Mouse (Mus musculus) heart, adult 18-20 months (tissue): ENCODE measurements at regions not wholly inside any gene's neighbourhood (a gene's known extent, or its start where the extent isn't known, plus 50 kb on each side); places are given as distances from the start of the nearest gene placed in this dataset.
"Not testable (repeated sequence)": the region's sequence is repeated elsewhere in the genome, so short reads cannot be mapped to it uniquely, and the experiment has no call there.

Experiments used
- DNase-seq, 2 experiments: peaks; one replicate each; pipeline ENCODE4 v3.0.0; 2021 to 2022; ENCODE audit warnings: mixed read lengths in 1 of 2

DNA sequence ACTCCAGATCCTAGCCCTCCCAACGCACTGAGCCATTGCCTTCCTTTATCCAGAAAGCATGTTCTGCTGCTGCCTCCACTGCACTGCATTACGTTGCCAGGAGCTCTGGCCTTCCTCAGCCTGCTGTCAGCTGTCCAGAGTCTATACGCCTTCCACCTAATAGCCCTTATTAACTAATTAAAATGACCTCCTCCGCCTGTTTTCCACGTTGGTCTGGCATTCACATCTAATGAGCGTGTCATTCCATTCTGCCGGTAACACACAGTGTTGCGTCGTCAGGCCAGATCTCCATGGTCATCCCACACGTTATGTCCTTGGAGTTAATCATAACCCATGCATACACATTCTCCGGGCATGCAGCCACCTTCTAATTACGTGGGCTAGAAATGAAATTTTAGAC, 56.7 kb upstream of the Med4 start:
- no peak for DNase-seq

DNA sequence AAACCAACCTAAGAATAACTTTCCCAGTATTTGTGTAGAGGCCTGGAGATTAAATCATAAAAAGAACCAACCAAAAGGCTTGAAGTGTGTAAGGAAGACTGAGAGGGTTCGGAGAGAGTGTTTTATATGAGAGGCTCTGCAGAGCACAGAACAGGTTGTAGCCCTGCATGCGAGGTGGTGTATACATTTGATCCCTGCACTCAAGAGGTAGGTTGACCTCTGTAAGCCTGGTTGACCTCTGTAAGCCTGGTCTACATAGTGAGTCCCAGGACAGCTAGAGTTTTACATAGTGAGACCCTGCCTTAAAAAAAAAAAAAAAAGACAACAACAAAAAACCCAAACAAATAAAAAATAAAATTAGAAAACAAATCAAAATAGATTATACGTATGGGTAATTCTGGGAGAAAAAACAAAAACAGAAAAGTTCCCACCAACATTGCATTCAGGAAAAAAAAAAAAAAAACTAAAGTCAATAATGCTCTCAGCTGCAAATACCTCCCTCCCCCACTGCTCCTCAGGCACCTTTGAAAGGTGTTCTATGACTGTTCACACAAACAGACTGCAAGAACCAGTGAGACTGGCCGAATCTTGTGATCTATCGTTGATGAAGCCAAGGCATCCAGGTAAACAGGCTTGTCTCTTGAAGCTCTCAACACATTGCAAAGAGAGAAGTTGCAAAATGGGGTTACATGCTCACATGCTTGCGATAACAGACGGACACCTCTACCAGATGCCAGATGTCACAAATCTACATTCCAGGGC, 57.3 kb upstream of the Med4 start:
- no peak for DNase-seq

DNA sequence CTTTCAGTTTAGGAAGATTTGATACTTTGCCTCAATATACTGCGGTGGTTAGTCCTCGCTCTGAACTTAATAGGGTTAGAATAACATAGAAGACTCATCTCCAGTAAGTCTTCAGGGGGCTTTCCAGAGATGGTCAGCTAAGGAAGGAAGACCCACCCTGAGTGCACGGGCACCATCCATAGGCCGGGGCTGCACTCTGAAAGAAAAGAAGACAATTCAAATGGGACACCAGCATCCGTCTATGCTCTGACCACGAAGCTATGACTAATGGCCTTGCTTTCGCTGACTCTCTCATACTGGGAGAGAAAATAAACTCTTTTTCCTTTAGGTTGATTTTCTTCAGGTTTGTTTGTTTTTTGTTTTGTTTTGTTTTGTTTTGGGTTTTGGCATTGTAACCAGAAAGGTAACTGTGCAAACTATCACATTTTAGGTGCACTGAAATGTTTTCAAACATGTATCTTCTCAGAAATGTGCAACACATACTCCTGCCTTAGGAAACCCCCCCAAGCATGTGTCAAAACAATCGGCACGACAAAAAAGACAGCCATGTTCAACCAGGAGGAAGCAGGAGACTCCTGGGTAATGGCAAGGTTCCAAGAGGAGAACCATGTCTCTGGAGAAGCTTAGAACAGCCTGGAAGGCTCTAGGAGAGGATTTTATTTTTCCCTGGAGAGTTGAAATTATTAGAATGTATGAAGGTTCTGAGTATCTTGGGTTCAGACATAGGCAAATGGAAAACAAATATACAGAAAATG, 58.4 kb upstream of the Med4 start:
- peak in 1 of 2 experiments; percentile 20 for DNase-seq

DNA sequence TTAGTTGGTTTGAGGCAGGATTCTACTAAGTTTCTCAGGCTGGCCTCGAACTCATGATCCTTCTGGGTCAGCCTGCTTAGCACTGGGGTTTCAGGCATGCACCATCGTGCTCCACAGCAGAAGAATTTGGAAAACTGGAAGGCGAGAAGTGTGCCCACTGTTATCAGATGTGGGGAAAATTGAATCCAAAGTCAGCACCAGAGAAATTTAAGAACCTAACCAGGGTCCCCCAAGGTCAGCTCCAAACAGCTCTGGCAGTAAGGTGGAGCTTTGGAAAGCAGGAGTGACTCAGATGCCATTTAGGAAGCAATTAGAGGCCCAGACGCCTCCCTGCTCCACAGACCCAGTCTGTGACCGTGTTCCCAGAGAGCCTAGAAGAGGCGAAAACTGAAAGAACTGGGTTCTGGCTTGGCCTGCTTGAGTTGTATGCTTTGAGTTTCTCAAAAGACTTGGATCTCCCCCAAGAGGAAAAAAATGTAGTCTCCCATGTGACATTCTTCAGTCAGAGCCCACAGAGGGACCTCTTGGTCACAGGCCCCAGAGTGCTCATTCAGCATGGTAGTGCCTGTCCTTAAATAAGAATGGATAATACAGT, 59.8 kb upstream of the Med4 start:
- peak; percentile 44 to 45 for DNase-seq

DNA sequence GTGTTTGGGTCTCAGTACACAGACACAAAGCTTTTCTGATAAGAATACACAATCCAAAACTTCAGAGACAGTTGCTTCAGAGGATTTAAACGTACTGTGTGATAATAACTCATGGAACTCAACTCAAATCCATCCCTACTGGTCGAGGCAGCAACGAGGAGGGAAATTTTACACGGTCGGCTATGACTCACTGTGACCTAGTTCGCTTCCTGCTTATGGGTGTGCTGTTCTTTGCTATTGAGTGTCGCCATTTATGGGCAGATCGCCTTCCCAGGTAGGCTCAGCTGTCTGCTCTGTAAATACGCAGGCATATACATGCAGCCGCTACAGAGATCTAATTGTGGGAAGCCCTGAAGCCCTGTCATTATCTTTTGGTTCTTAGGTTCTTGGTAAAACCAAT, 60.7 kb upstream of the Med4 start:
- no peak for DNase-seq

DNA sequence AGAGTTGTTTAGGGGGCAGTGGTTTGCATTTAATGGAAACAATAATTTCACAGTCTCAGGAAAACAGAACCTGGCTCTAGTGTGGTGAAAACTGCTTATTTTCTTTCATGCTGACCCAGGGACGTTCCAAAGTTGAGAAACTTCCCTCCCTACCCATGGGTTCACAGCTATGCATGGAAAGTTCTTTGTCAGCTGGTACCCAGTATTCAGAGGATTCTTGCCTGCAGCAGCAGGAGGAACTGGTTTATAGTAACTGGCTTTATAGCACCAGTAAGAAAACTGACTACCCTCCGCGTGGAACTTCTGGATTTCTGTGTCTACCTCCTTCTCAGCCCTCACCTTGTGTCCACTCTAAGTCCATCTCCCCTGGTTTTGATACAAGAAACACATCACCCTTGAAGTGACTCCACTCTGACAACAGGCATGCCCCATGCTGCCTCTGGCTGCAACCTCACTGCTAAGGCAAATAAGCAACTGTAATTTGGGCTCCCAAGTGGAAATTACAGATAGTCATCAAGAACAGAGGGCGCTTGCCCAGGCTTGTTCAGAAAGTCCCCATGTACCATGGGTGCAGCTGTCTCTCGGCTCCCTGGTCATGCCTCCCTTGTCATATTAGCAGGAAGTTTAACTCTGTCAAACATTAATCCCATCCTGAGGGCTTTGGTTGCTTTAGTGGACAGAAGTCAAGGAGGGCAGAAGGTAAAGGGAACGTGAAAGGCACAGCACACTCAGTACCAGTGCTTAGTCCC, 60.6 kb upstream of the Itm2b start:
- DNase-seq = peak in 1 of 2 experiments; percentile 41

DNA sequence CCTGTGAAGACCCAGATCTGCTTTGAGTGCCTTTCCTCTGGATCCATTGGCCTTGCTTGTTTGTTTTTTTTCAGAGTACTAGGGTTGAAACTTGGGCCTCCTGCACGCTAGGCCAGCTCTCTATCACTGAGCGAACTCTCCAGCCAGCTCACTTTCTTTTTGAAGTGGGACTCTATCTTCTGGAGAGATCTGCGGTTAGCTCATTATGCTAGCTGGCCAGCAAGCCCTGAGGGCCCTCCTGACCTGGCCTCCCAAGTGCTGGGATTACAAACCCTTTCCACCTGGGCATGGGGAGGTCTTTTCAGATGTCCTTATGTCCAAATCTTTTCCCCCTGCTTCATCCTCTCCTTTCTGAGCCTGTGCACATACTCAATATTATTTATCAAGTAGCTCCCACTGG, 59.6 kb upstream of the Itm2b start:
- no peak for DNase-seq

DNA sequence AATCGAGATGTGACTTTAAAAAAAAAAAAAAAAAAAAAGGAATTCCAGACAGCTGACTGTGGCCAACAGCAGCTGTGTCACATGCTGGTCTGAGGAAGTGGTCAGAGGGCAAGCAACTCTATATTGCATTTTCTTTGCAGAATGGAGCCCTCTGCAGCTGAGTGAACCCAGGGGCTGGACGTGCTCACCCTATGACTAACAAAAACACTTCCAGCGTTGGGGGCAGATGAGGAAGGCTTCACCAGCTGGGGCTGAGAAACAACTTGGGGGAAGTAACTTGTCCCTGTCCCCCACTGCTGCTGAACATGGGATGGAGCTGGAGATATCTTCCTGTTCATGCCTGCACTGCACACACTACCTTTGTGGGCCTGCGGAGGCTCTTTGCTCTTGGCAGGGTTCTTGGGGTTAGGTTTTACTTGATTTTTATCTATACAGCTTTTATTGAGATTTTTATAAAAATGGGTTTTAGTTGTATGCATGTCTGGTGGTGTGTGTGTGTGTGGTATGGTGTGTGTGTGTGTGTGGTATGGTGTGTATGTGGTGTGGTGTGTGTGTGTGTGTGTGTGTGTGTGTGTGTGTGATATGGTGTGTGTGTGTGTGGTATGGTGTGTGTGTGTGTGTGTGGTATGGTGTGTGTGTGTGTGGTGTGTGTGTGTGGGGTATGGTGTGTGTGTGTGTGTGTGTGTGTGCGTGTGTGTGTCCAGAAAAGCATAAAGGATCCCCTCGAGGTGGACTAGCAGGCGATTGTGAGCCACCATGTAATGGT, 57.0 kb upstream of the Itm2b start:
- peak in 1 of 2 experiments; percentile 77 for DNase-seq

DNA sequence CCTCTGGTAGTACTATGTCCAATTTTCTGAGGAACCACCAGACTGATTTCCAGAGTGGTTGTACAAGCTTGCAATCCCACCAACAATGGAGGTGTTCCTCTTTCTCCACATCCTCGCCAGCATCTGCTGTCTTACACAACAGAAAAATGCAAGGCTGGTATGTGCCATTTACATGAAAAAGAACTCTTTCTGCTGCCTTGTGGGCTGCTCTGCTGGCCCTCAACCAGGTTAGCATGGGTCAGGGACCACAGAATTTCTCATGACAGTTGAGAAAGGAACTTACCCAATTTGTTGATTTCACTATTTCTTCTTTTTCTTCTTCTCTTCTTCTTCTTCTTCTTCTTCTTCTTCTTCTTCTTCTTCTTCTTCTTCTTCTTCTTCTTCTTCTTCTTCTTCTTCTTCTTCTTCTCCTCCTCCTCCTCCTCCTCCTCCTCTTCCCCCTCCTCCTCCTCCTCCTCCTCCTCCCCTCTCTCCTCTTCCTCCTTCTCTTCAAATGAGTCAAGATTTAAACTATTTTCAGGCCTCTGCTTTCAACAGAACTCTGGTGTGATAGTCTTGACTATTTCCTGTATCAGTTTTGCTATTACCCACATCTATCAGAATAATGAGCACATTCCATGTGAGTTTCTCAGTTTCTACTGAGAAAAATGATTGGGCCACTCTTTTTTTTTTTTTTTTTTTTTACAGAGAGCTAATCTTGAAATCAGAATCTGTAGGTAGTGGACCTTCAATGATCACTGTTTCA, 56.3 kb upstream of the Itm2b start:
- not testable (repeated sequence) for DNase-seq

DNA sequence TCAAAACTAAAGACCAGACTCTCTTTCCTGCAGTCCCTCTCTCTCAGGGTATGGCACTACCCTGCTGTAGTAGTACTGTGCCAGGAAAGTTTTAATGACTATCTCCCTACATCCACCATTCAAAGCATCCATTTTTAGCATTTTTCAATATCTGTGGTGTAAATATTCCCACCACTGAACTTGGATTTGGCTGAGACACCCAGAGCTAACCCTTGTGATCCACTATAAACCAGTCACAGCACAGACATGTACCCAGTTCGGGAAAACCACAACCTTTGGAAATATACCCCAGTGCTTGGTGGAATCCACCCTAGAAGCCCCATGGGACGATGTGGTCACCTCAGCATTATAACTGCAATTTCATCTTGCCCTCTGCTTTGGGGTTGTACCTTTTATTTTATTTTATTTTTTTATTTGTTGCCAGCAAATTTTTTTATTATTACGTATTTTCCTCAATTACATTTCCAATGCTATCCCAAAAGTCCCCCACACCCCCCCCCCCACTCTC, 54.8 kb upstream of the Itm2b start:
- no peak for DNase-seq

DNA sequence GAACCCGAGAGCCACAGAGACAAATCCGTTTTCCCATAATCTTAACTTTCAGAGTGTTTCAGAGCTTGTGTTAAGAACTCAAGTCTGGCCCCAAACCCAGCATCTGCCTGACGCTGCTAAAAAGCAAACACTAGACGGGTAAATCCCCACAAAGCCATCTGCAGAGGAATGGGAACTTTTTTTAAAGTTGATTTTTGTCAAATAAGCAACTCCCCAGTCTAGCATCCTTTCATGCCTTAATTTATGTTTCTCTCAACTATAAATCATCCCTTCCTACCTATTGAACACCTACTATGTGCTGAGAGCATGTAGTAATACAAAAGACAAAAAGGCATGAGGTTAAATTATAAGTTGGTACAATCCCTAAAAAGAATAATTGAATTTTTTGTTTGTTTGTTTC, 50.8 kb upstream of the Itm2b start:
- no peak for DNase-seq
